In the genomic region with DNA sequence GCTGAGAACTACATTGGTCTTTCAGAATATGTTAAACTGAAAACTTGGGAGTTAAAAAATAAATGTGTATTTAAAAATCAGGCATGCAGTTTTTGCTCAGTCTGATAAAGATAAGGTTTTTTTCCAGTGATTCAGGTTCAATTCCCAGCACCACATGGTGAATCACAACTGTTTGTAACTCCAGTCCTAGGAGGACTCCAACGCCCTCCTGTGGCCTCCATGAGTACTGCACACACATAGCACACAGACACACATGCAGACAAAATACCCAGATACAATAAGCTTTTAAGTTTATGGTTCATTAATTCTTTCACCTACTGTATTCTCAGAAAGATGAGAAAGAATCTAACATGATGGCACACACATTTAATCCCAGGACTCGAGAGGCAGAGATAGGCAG, we compare ENCODE assay signal across 19 mouse cellular contexts.
DNase-seq lines count a peak whose midpoint lies in the region; ATAC-seq and TF ChIP-seq lines count a peak whose summit lies in the region.
"Had no signal": no experiment of that assay in that cellular context is flagged by ENCODE, and none has a peak within 500 bp of the region (broad histone marks: within the 10 kb centered on the region; RNA-seq: fewer than 3 reads in every experiment).

No protein-coding gene starts in this region.

- no peak for TF ChIP-seq POLR2A in cerebellum, adult 2 months (IDR thresholded peaks at IDR 0.05; ENCODE audit: borderline replicate concordance, insufficient read depth, low read length)

- peaks cover 3% of the 10 kb centered on the region; the same call in 1 of the 2 replicates for H3K4me1 ChIP-seq in cerebellum, adult 2 months (ENCODE audit: control insufficient read depth, insufficient read depth, low read length)
- H3K4me1 ChIP-seq in kidney, postnatal 0 days (replicated peaks; ENCODE audit: insufficient read depth, low read length): no peaks in the 10 kb centered on the region
- H3K4me1 ChIP-seq in kidney, embryonic 16.5 days (ENCODE audit: insufficient read depth, low read length): no peaks in the 10 kb centered on the region
- no peaks in the 10 kb centered on the region for H3K4me1 ChIP-seq in lung, postnatal 0 days (ENCODE audit: insufficient read depth, low read depth, low read length)
- H3K4me1 ChIP-seq: embryonic facial prominence, embryonic 12.5 days; forebrain, embryonic 13.5 days; heart, embryonic 10.5 days; kidney, embryonic 15.5 days; limb, embryonic 10.5 days had no signal

- H3K9ac ChIP-seq in kidney, postnatal 0 days (ENCODE audit: low read depth, low read length): no peak overlapping the region
- H3K9ac ChIP-seq in kidney, embryonic 16.5 days (replicated peaks; ENCODE audit: low read length): no peak overlapping the region
- H3K9ac ChIP-seq in lung, postnatal 0 days (replicated peaks; ENCODE audit: low read depth): no peak overlapping the region
- H3K9ac ChIP-seq: embryonic facial prominence, embryonic 12.5 days; forebrain, embryonic 13.5 days; kidney, embryonic 15.5 days had no signal

- H3K27ac ChIP-seq in cerebellum, adult 2 months (ENCODE audit: insufficient read depth, low read length): no peak overlapping the region
- H3K27ac ChIP-seq in kidney, postnatal 0 days: no peak overlapping the region
- H3K27ac ChIP-seq in kidney, embryonic 16.5 days (ENCODE audit: low read length): no peak overlapping the region
- no peak overlapping the region for H3K27ac ChIP-seq in lung, postnatal 0 days (ENCODE audit: low read length)
- H3K27ac ChIP-seq: embryonic facial prominence, embryonic 12.5 days; forebrain, embryonic 13.5 days; heart, embryonic 10.5 days; kidney, embryonic 15.5 days; limb, embryonic 10.5 days had no signal

- H3K9me3 ChIP-seq in kidney, postnatal 0 days (replicated peaks; ENCODE audit: low read length): no peaks in the 10 kb centered on the region
- peaks cover 2% of the 10 kb centered on the region; the same call in 1 of the 2 replicates for H3K9me3 ChIP-seq in kidney, embryonic 16.5 days (ENCODE audit: low read length)
- no peaks in the 10 kb centered on the region for H3K9me3 ChIP-seq in lung, postnatal 0 days (ENCODE audit: low read length)
- H3K9me3 ChIP-seq: embryonic facial prominence, embryonic 12.5 days; forebrain, embryonic 13.5 days; kidney, embryonic 15.5 days; limb, embryonic 10.5 days had no signal

- TF ChIP-seq CTCF in cerebellum, adult 2 months (IDR thresholded peaks at IDR 0.05; ENCODE audit: borderline replicate concordance, insufficient read depth, low read depth, low read length): 0 out of 2 replicates have a peak, but pooled peaks have one; percentile 4
- TF ChIP-seq CTCF in kidney, postnatal 0 days (IDR thresholded peaks at IDR 0.05; ENCODE audit: low read depth): peak; percentile 35; the same call in 1 of the 2 replicates
- TF ChIP-seq CTCF in lung, postnatal 0 days (IDR thresholded peaks at IDR 0.05): peak; percentile 45

- no peak for DNase-seq in cerebellum, adult 2 months
- DNase-seq in cerebellum, adult 9-10 months: no peak
- no peak for DNase-seq in kidney, postnatal 0 days (ENCODE audit: low spot score)
- no peak for DNase-seq in lung, postnatal 0 days (ENCODE audit: low spot score)
- DNase-seq in lung, postnatal 10 days: no peak
- peak; percentile 14 for DNase-seq in naive thymus-derived CD4-positive, alpha-beta T cell, adult 2 months (ENCODE audit: low read depth)
- DNase-seq in adrenal gland, adult 18-20 months (ENCODE audit: low spot score in 2 of 2): no peak
- DNase-seq: cerebellum, adult 9-11 months; lung, postnatal 36 days; retina, postnatal 1 day; right cerebral cortex, postnatal 4 days had no signal

- TF ChIP-seq EP300 in lung, postnatal 0 days (IDR thresholded peaks at IDR 0.05): no peak

- no peak for ATAC-seq in kidney, postnatal 0 days (replicated peaks; ENCODE audit: low FRiP score, low read depth)
- ATAC-seq in kidney, embryonic 16.5 days (ENCODE audit: low FRiP score, low TSS enrichment): no peak
- ATAC-seq in lung, postnatal 0 days: no peak

- WGBS in cerebellum, adult 2 months: 90% methylated on average over 2 of the region's 2 CpGs
- WGBS in kidney, postnatal 0 days: 87% methylated on average over 2 of the region's 2 CpGs
- WGBS in kidney, embryonic 16.5 days: 89% methylated on average over 2 of the region's 2 CpGs
- 85% methylated on average over 2 of the region's 2 CpGs for WGBS in lung, postnatal 0 days

- H3K36me3 ChIP-seq in kidney, postnatal 0 days (ENCODE audit: insufficient read depth, low read length): peaks cover 53% of the 10 kb centered on the region
- peaks cover 53% of the 10 kb centered on the region for H3K36me3 ChIP-seq in kidney, embryonic 16.5 days (ENCODE audit: insufficient read depth, low read length)
- H3K36me3 ChIP-seq in lung, postnatal 0 days (ENCODE audit: insufficient read depth, low read length): peaks cover 40% of the 10 kb centered on the region

- no peak overlapping the region for H3K4me3 ChIP-seq in cerebellum, adult 2 months (replicated peaks; ENCODE audit: insufficient read depth, low read depth, low read length)
- H3K4me3 ChIP-seq in kidney, postnatal 0 days (replicated peaks; ENCODE audit: low read depth, low read length): no peak overlapping the region
- H3K4me3 ChIP-seq in kidney, embryonic 16.5 days (ENCODE audit: low read length): no peak overlapping the region
- H3K4me3 ChIP-seq in lung, postnatal 0 days (ENCODE audit: low read depth, low read length): no peak overlapping the region
- H3K4me3 ChIP-seq: embryonic facial prominence, embryonic 12.5 days; erythroblast, embryonic 14.5 days; forebrain, embryonic 13.5 days; heart, embryonic 10.5 days; kidney, embryonic 15.5 days; limb, embryonic 10.5 days had no signal

- H3K27me3 ChIP-seq in cerebellum, adult 2 months (ENCODE audit: control insufficient read depth, insufficient read depth, low read length): no peaks in the 10 kb centered on the region
- H3K27me3 ChIP-seq in kidney, postnatal 0 days (ENCODE audit: insufficient read depth, low read length): no peaks in the 10 kb centered on the region
- no peaks in the 10 kb centered on the region for H3K27me3 ChIP-seq in kidney, embryonic 16.5 days (ENCODE audit: insufficient read depth, low read length)
- no peaks in the 10 kb centered on the region for H3K27me3 ChIP-seq in lung, postnatal 0 days (replicated peaks; ENCODE audit: insufficient read depth, low read length)
- H3K27me3 ChIP-seq: embryonic facial prominence, embryonic 12.5 days; forebrain, embryonic 13.5 days; kidney, embryonic 15.5 days had no signal

- no peak overlapping the region for H3K4me2 ChIP-seq in kidney, postnatal 0 days (ENCODE audit: low read length)
- no peak overlapping the region for H3K4me2 ChIP-seq in kidney, embryonic 16.5 days (replicated peaks; ENCODE audit: low read depth, low read length)
- no peak overlapping the region for H3K4me2 ChIP-seq in lung, postnatal 0 days (replicated peaks; ENCODE audit: low read depth, low read length)
- H3K4me2 ChIP-seq: embryonic facial prominence, embryonic 12.5 days; forebrain, embryonic 13.5 days; kidney, embryonic 15.5 days; liver, embryonic 11.5 days had no signal
